Mouse (Mus musculus) liver, adult 2 months (tissue): ENCODE measurements around the gene Abcg2. TPM values are rescaled to one million over a fixed set of nuclear protein-coding genes. Genes with fewer than 3 reads are reported as not detected.

Experiments used
- DNase-seq: peaks from one replicate; pipeline ENCODE4 v3.0.0-alpha.2; 2011; ENCODE audit warnings: low read depth, low spot score; ENCODE audit errors: extremely low read depth
- H3K27ac ChIP-seq: fragments of 200-500 bp; replicated peaks from 2 replicates; pipeline ENCODE4 v1.5.1; 2012; ENCODE audit warnings: low read depth, mild to moderate bottlenecking, control low read depth, inconsistent platforms, low read length; ENCODE audit not compliant: insufficient read depth
- H3K27me3 ChIP-seq: fragments of 200-500 bp; 2 replicates; pipeline ENCODE4 v1.6.1; 2012; ENCODE audit warnings: mild to moderate bottlenecking, moderate library complexity, low read length, inconsistent platforms; ENCODE audit not compliant: control insufficient read depth, insufficient read depth
- H3K36me3 ChIP-seq: fragments of 200-500 bp; 2 replicates; pipeline ENCODE4 v1.6.1; 2012; ENCODE audit warnings: low read length, inconsistent platforms; ENCODE audit not compliant: control insufficient read depth, insufficient read depth
- H3K4me1 ChIP-seq: fragments of 200-500 bp; 2 replicates; pipeline ENCODE4 v1.6.1; 2011; ENCODE audit warnings: low read length; ENCODE audit not compliant: control insufficient read depth, insufficient read depth
- H3K4me3 ChIP-seq: fragments of 200-500 bp; 2 replicates; pipeline ENCODE4 v1.5.1; 2011; ENCODE audit warnings: low read depth, mild to moderate bottlenecking, control low read depth, low read length, moderate library complexity; ENCODE audit not compliant: insufficient read depth
- H3K79me2 ChIP-seq: fragments of 200-500 bp; 2 replicates; pipeline ENCODE4 v1.6.1; 2012; ENCODE audit warnings: inconsistent platforms, mild to moderate bottlenecking, low read length, moderate library complexity; ENCODE audit not compliant: control insufficient read depth, insufficient read depth
- H3K9ac ChIP-seq: fragments of 200-500 bp; 2 replicates; pipeline ENCODE4 v1.6.1; 2012; ENCODE audit warnings: low read depth, mild to moderate bottlenecking, control low read depth, inconsistent platforms, low read length
- CTCF ChIP-seq: fragments of 200-500 bp; IDR thresholded peaks from 2 replicates; pipeline ENCODE4 v1.5.1; 2011; ENCODE audit warnings: low read depth, low read length, control low read depth
- POLR2A ChIP-seq: fragments of 200-500 bp; IDR thresholded peaks from 2 replicates; pipeline ENCODE4 v1.6.1; 2011; ENCODE audit warnings: low read length, control low read depth; ENCODE audit not compliant: insufficient read depth; ENCODE audit errors: extremely low read depth
- WGBS: fragments of 180-500 bp; shearing (Covaris S2); methylation state at CpG from one replicate; pipeline ENCODE4 v1.1.7; 2018; 5-methylcytosine and 5-hydroxymethylcytosine counted together
- polyA plus RNA-seq: library from polyadenylated mRNA; depleted of rRNA; stranded (reverse); fragments of >200 nt; gene quantifications from 2 replicates; pipeline ENCODE4 v1.2.3, GENCODE M21; 2012
- total RNA-seq: library from RNA; depleted of rRNA; stranded (reverse); fragments of >200 nt; gene quantifications from 2 replicates; pipeline ENCODE4 v1.2.3, GENCODE M21; 2014

The Abcg2 gene
- total and polyA plus RNA-seq, 2 experiments, result 14.4 to 74.3 TPM

DNA sequence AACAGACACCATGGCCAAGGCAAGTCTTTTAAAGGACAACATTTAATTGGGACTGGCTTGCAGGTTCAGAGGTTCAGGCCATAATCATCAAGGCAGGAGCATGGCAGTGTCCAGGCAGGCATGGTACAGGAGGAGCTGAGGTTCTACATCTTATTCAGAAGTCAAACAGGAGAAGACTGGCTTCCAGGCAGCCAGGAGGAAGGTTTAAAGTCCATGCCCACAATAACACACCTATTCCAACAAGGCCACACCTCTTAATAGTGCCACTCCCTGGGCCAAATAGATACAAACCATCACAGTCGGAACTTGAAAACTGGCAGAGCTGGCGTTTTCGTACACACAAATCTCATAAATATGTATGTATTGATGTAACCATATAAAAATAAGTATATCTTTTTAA lies 94.2 kb downstream of the Abcg2 start:
- Histone ChIP-seq H3K4me3 (no peak overlapping the region), H3K79me2 (no peaks in the 10 kb centered on the region), H3K36me3 (peaks cover 27% of the 10 kb centered on the region), H3K9ac (no peak overlapping the region), H3K27ac (no peak overlapping the region), H3K27me3 (no peaks in the 10 kb centered on the region), H3K4me1 (no peaks in the 10 kb centered on the region; the same call in 1 of the 2 replicates)
- TF ChIP-seq POLR2A (no peak), CTCF (no peak)
- peak; percentile 15 for DNase-seq
- 92% methylated on average over 3 of the region's 3 CpGs for WGBS

GRCm38 (mm10) chr6:58691584-58691983 lies 107.3 kb downstream of the Abcg2 start:
- no peak for TF ChIP-seq POLR2A
- no peak for TF ChIP-seq CTCF
- 89% methylated on average over 2 of the region's 2 CpGs for WGBS
- Histone ChIP-seq H3K36me3 (peaks cover 34% of the 10 kb centered on the region), H3K79me2 (no peaks in the 10 kb centered on the region), H3K27me3 (no peaks in the 10 kb centered on the region), H3K4me3 (no peak overlapping the region), H3K4me1 (no peaks in the 10 kb centered on the region), H3K27ac (no peak overlapping the region), H3K9ac (no peak overlapping the region)
- DNase-seq, result no peak

- TF ChIP-seq CTCF (no peak), POLR2A (no peak)
- whole genome bisulfite sequencing, result 59% methylated on average over 2 of the region's 2 CpGs
- Histone ChIP-seq H3K36me3 (peaks cover 27% of the 10 kb centered on the region), H3K27ac (no peak overlapping the region), H3K27me3 (no peaks in the 10 kb centered on the region), H3K4me3 (no peak overlapping the region), H3K79me2 (no peaks in the 10 kb centered on the region), H3K9ac (no peak overlapping the region), H3K4me1 (no peaks in the 10 kb centered on the region)
- peak; percentile 28 for DNase-seq
Measured at GRCm38 (mm10) chr6:58694257-58694656, 109.9 kb downstream of the Abcg2 start.

DNA sequence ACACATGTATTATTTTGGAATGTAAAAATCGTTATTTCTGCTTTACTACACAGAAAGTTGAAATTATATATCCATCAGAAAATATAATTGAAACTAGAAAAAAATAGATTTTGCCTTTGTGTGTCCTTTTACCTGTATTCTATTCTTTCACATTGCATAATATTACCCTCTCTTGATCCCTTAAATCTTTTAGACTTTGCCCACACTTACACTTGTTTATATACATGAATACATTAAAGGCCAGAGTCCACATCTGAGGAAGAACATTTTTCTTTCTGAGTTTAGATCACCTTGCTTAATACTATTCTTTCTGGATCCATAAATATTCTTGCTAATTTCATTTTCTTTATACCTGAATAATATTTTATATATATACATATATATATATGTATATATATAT lies 110.4 kb downstream of the Abcg2 start:
- no peak overlapping the region for H3K4me3 ChIP-seq
- H3K9ac ChIP-seq, result no peak overlapping the region
- no peaks in the 10 kb centered on the region for H3K4me1 ChIP-seq
- TF ChIP-seq CTCF, result no peak
- TF ChIP-seq POLR2A, result no peak
- H3K36me3 ChIP-seq, result peaks cover 23% of the 10 kb centered on the region
- no peaks in the 10 kb centered on the region for H3K27me3 ChIP-seq
- DNase-seq, result no peak
- no peaks in the 10 kb centered on the region for H3K79me2 ChIP-seq
- 92% methylated on average over 1 of the region's 1 CpGs for WGBS
- no peak overlapping the region for H3K27ac ChIP-seq

DNA sequence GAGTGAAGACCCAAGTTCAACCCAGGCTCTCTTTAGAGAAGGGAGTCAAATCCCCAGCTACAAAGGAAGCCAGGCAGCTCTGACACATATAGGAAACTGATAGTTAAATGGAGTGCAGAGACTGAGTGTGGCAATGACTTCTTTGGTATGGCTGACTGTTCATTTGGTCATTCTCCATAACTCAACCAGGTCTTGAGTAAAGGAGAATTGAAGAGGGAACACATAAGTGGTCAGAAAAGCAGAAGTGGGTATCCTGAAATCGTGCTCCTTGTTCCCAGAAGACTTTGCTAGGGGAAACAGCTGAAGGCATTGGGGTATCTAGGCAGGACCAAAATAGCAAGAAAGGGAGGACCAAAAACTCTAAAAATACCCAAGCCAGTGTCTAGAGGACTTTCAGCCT lies 126.0 kb downstream of the Abcg2 start:
- Histone ChIP-seq H3K4me3 (no peak overlapping the region), H3K4me1 (no peaks in the 10 kb centered on the region), H3K36me3 (no peaks in the 10 kb centered on the region), H3K27me3 (no peaks in the 10 kb centered on the region), H3K9ac (no peak overlapping the region), H3K27ac (no peak overlapping the region), H3K79me2 (no peaks in the 10 kb centered on the region)
- no peak for TF ChIP-seq POLR2A
- TF ChIP-seq CTCF, result no peak
- DNase-seq, result no peak
- WGBS, result 70% methylated on average over 1 of the region's 1 CpGs

DNA sequence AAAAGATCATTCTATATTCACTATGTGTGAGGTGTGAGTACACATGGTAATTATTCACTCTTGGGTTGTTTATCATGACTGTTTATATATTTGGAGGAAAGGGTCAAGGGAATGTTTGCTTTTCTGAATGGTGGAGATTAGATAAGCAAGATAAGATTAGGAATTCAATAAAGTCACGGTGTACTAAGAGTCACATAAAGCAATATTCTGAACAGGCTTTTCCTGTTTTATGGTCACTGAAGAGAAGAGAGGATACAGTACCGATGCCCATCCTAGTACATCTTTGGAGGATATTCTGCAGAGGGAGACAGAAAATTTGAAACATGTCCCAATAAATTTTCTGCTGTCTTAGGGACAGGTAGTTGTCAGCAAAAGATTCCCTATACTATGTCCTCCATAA lies 127.6 kb downstream of the Abcg2 start:
- Histone ChIP-seq H3K36me3 (no peaks in the 10 kb centered on the region), H3K4me3 (no peak overlapping the region), H3K27ac (no peak overlapping the region), H3K79me2 (no peaks in the 10 kb centered on the region), H3K9ac (no peak overlapping the region), H3K27me3 (no peaks in the 10 kb centered on the region), H3K4me1 (no peaks in the 10 kb centered on the region)
- TF ChIP-seq CTCF (no peak), POLR2A (no peak)
- no peak for DNase-seq
- 15% methylated on average over 2 of the region's 2 CpGs for WGBS
